Mouse (Mus musculus) bone marrow, adult 2 months (tissue): Measurements from ENCODE around the gene Kpna3.

ENCODE experiments used
- CTCF ChIP-seq: fragments of 200-500 bp; IDR thresholded peaks from 2 replicates; pipeline ENCODE4 v1.5.1; 2011; ENCODE audit warnings: low read length, control low read depth; ENCODE audit not compliant: control insufficient read depth, insufficient read depth
- POLR2A ChIP-seq: fragments of 200-500 bp; IDR thresholded peaks from 2 replicates; pipeline ENCODE4 v1.6.1; 2011; ENCODE audit warnings: low read depth, mild to moderate bottlenecking, control low read depth, low read length, borderline replicate concordance; ENCODE audit not compliant: control insufficient read depth

GRCm38 (mm10) chr14:61339381-61339780 is 100.3 kb downstream of the Kpna3 start:
- TF ChIP-seq POLR2A, result no peak
- TF ChIP-seq CTCF, result no peak
